Mouse (Mus musculus) stomach, embryonic 15.5 days (tissue): ENCODE results near the gene Cdh13. TPM values are rescaled to one million over a fixed set of nuclear protein-coding genes. Genes with fewer than 3 reads are reported as not detected.

Experiments
- ATAC-seq: fragments of 200-750 bp; cut with Nextera tagmentation; 2 replicates; pipeline ENCODE4 v1.8.0; 2017; ENCODE audit warnings: low read depth, moderate number of reproducible peaks, moderate TSS enrichment; ENCODE audit not compliant: insufficient read depth, low FRiP score
- H3K27ac ChIP-seq: fragments of 300-500 bp; sonication (generic); 2 replicates; pipeline ENCODE4 v1.5.1; 2015; ENCODE audit warnings: mild to moderate bottlenecking, inconsistent platforms
- H3K27me3 ChIP-seq: fragments of 300-500 bp; sonication (generic); replicated peaks from 2 replicates; pipeline ENCODE4 v1.6.1; 2015; ENCODE audit warnings: inconsistent platforms
- H3K36me3 ChIP-seq: fragments of 300-500 bp; sonication (generic); 2 replicates; pipeline ENCODE4 v1.6.1; 2015; ENCODE audit warnings: inconsistent platforms
- H3K4me1 ChIP-seq: fragments of 300-500 bp; sonication (generic); 2 replicates; pipeline ENCODE4 v1.6.1; 2015; ENCODE audit warnings: inconsistent platforms
- H3K4me2 ChIP-seq: fragments of 300-500 bp; sonication (generic); 2 replicates; pipeline ENCODE4 v1.6.1; 2015; ENCODE audit warnings: mild to moderate bottlenecking, inconsistent platforms
- H3K4me3 ChIP-seq: fragments of 300-500 bp; sonication (generic); replicated peaks from 2 replicates; pipeline ENCODE4 v1.5.1; 2015; ENCODE audit warnings: inconsistent platforms
- H3K9ac ChIP-seq: fragments of 300-500 bp; sonication (generic); 2 replicates; pipeline ENCODE4 v1.6.1; 2015; ENCODE audit warnings: inconsistent platforms
- H3K9me3 ChIP-seq: fragments of 300-500 bp; sonication (generic); 2 replicates; pipeline ENCODE4 v1.6.1; 2016; ENCODE audit warnings: inconsistent platforms
- WGBS: fragments of 180-500 bp; shearing (Covaris S2); methylation state at CpG from one replicate; pipeline ENCODE4 v1.1.7; 2015; 5-methylcytosine and 5-hydroxymethylcytosine counted together
- polyA plus RNA-seq: library from polyadenylated mRNA; unstranded; fragments of >200 nt; fragmentation: Nextera tagmentation; extraction: Ambion mirVana; gene quantifications from 2 replicates; pipeline ENCODE4 v1.2.1, GENCODE M21; 2015

The Cdh13 gene
- polyA plus RNA-seq, 1 experiment from 2014 or later: 12.1 TPM

GRCm38 (mm10) chr8:118357067-118357466, 73.5 kb downstream of the Cdh13 start:
- Histone ChIP-seq H3K4me1 (no peaks in the 10 kb centered on the region), H3K4me2 (no peak overlapping the region), H3K36me3 (no peaks in the 10 kb centered on the region), H3K9ac (no peak overlapping the region), H3K27ac (no peak overlapping the region), H3K9me3 (no peaks in the 10 kb centered on the region), H3K27me3 (no peaks in the 10 kb centered on the region), H3K4me3 (no peak overlapping the region)
- 95% methylated on average over 5 of the region's 5 CpGs for WGBS
- no peak for ATAC-seq

GRCm38 (mm10) chr8:118357596-118357995, 74.1 kb downstream of the Cdh13 start:
- WGBS: 89% methylated on average over 7 of the region's 7 CpGs

GRCm38 (mm10) chr8:118363781-118364180, 80.2 kb downstream of the Cdh13 start:
- 57% methylated on average over 3 of the region's 3 CpGs for WGBS
- H3K27ac ChIP-seq: no peak overlapping the region

More at GRCm38 (mm10) chr8:118357596-118357995, 74.1 kb downstream of the Cdh13 start:
- H3K27me3 ChIP-seq: no peaks in the 10 kb centered on the region
- no peaks in the 10 kb centered on the region for H3K36me3 ChIP-seq
- no peak for ATAC-seq
- no peak overlapping the region for H3K4me2 ChIP-seq
- no peaks in the 10 kb centered on the region for H3K9me3 ChIP-seq
- H3K27ac ChIP-seq: no peak overlapping the region
- no peak overlapping the region for H3K4me3 ChIP-seq
- H3K4me1 ChIP-seq: no peaks in the 10 kb centered on the region
- H3K9ac ChIP-seq: no peak overlapping the region

GRCm38 (mm10) chr8:118373092-118373491, 89.6 kb downstream of the Cdh13 start:
- Histone ChIP-seq H3K4me2 (no peak overlapping the region), H3K4me1 (0 out of 2 replicates have a peak, but pooled peaks cover 3% of the 10 kb centered on the region), H3K27me3 (no peaks in the 10 kb centered on the region), H3K4me3 (no peak overlapping the region), H3K9me3 (no peaks in the 10 kb centered on the region), H3K9ac (no peak overlapping the region), H3K36me3 (no peaks in the 10 kb centered on the region), H3K27ac (no peak overlapping the region)
- no peak for ATAC-seq
- 80% methylated on average over 3 of the region's 3 CpGs for WGBS

More at GRCm38 (mm10) chr8:118363781-118364180, 80.2 kb downstream of the Cdh13 start:
- H3K4me3 ChIP-seq: no peak overlapping the region
- no peak overlapping the region for H3K4me2 ChIP-seq
- H3K4me1 ChIP-seq: no peaks in the 10 kb centered on the region
- H3K9ac ChIP-seq: no peak overlapping the region
- H3K9me3 ChIP-seq: no peaks in the 10 kb centered on the region
- H3K36me3 ChIP-seq: no peaks in the 10 kb centered on the region
- H3K27me3 ChIP-seq: no peaks in the 10 kb centered on the region
- no peak for ATAC-seq

- H3K27me3 ChIP-seq: no peaks in the 10 kb centered on the region
- no peaks in the 10 kb centered on the region for H3K36me3 ChIP-seq
- H3K4me3 ChIP-seq: no peak overlapping the region
- no peaks in the 10 kb centered on the region for H3K9me3 ChIP-seq
- 49% methylated on average over 6 of the region's 6 CpGs for whole genome bisulfite sequencing
- H3K9ac ChIP-seq: no peak overlapping the region
- no peak overlapping the region for H3K4me2 ChIP-seq
- no peak for ATAC-seq
- 0 out of 2 replicates have a peak, but pooled peaks cover 3% of the 10 kb centered on the region for H3K4me1 ChIP-seq
- no peak overlapping the region for H3K27ac ChIP-seq
Measured at GRCm38 (mm10) chr8:118374738-118375137, 91.2 kb downstream of the Cdh13 start.

- H3K27me3 ChIP-seq: no peaks in the 10 kb centered on the region
- H3K36me3 ChIP-seq: no peaks in the 10 kb centered on the region
- WGBS: 46% methylated on average over 3 of the region's 3 CpGs
- no peaks in the 10 kb centered on the region for H3K9me3 ChIP-seq
- no peak overlapping the region for H3K9ac ChIP-seq
- 0 out of 2 replicates have a peak, but pooled peaks cover 3% of the 10 kb centered on the region for H3K4me1 ChIP-seq
- no peak overlapping the region for H3K27ac ChIP-seq
- H3K4me2 ChIP-seq: no peak overlapping the region
- ATAC-seq: no peak
- H3K4me3 ChIP-seq: no peak overlapping the region
Measured at GRCm38 (mm10) chr8:118376791-118377190, 93.3 kb downstream of the Cdh13 start.

GRCm38 (mm10) chr8:118378985-118379384, 95.5 kb downstream of the Cdh13 start:
- Histone ChIP-seq H3K27me3 (no peaks in the 10 kb centered on the region), H3K27ac (no peak overlapping the region), H3K4me3 (no peak overlapping the region), H3K36me3 (no peaks in the 10 kb centered on the region), H3K4me2 (no peak overlapping the region), H3K9me3 (no peaks in the 10 kb centered on the region), H3K9ac (no peak overlapping the region), H3K4me1 (0 out of 2 replicates have a peak, but pooled peaks cover 3% of the 10 kb centered on the region)
- no peak for ATAC-seq
- 84% methylated on average over 8 of the region's 8 CpGs for WGBS

GRCm38 (mm10) chr8:118379657-118380056, 96.1 kb downstream of the Cdh13 start:
- H3K36me3 ChIP-seq: no peaks in the 10 kb centered on the region
- no peak overlapping the region for H3K4me2 ChIP-seq
- H3K27me3 ChIP-seq: no peaks in the 10 kb centered on the region
- no peak overlapping the region for H3K4me3 ChIP-seq
- H3K9me3 ChIP-seq: no peaks in the 10 kb centered on the region
- H3K4me1 ChIP-seq: 0 out of 2 replicates have a peak, but pooled peaks cover 3% of the 10 kb centered on the region
- no peak for ATAC-seq
- WGBS: 63% methylated on average over 3 of the region's 3 CpGs
- no peak overlapping the region for H3K9ac ChIP-seq
- no peak overlapping the region for H3K27ac ChIP-seq

- WGBS: 77% methylated on average over 8 of the region's 8 CpGs
- Histone ChIP-seq H3K4me2 (no peak overlapping the region), H3K27ac (no peak overlapping the region), H3K9ac (no peak overlapping the region), H3K36me3 (no peaks in the 10 kb centered on the region), H3K4me3 (no peak overlapping the region), H3K9me3 (no peaks in the 10 kb centered on the region), H3K4me1 (0 out of 2 replicates have a peak, but pooled peaks cover 3% of the 10 kb centered on the region), H3K27me3 (no peaks in the 10 kb centered on the region)
- no peak for ATAC-seq
Measured at GRCm38 (mm10) chr8:118380058-118380457, 96.5 kb downstream of the Cdh13 start.

- no peak for ATAC-seq
- no peak overlapping the region for H3K27ac ChIP-seq
- H3K9me3 ChIP-seq: no peaks in the 10 kb centered on the region
- H3K4me2 ChIP-seq: no peak overlapping the region
- no peak overlapping the region for H3K9ac ChIP-seq
- WGBS: 83% methylated on average over 9 of the region's 9 CpGs
- H3K27me3 ChIP-seq: no peaks in the 10 kb centered on the region
- no peaks in the 10 kb centered on the region for H3K36me3 ChIP-seq
- H3K4me1 ChIP-seq: no peaks in the 10 kb centered on the region
- H3K4me3 ChIP-seq: no peak overlapping the region
Measured at GRCm38 (mm10) chr8:118380782-118381181, 97.2 kb downstream of the Cdh13 start.

GRCm38 (mm10) chr8:118381641-118382040, 98.1 kb downstream of the Cdh13 start:
- WGBS: 88% methylated on average over 7 of the region's 7 CpGs
- Histone ChIP-seq H3K4me3 (no peak overlapping the region), H3K9ac (no peak overlapping the region), H3K27me3 (no peaks in the 10 kb centered on the region), H3K9me3 (no peaks in the 10 kb centered on the region), H3K27ac (no peak overlapping the region), H3K4me2 (no peak overlapping the region), H3K36me3 (no peaks in the 10 kb centered on the region), H3K4me1 (no peaks in the 10 kb centered on the region)
- no peak for ATAC-seq

- Histone ChIP-seq H3K4me1 (no peaks in the 10 kb centered on the region), H3K9me3 (no peaks in the 10 kb centered on the region), H3K36me3 (no peaks in the 10 kb centered on the region), H3K4me3 (no peak overlapping the region), H3K9ac (no peak overlapping the region), H3K27me3 (no peaks in the 10 kb centered on the region), H3K27ac (no peak overlapping the region), H3K4me2 (no peak overlapping the region)
- 80% methylated on average over 5 of the region's 5 CpGs for WGBS
- no peak for ATAC-seq
Measured at GRCm38 (mm10) chr8:118384314-118384713, 100.8 kb downstream of the Cdh13 start.

GRCm38 (mm10) chr8:118389456-118389855, 105.9 kb downstream of the Cdh13 start:
- WGBS: 69% methylated on average over 3 of the region's 3 CpGs
- no peak overlapping the region for H3K27ac ChIP-seq
- H3K9me3 ChIP-seq: no peaks in the 10 kb centered on the region
- H3K9ac ChIP-seq: no peak overlapping the region
- no peaks in the 10 kb centered on the region for H3K4me1 ChIP-seq
- H3K4me3 ChIP-seq: no peak overlapping the region
- H3K36me3 ChIP-seq: no peaks in the 10 kb centered on the region
- no peak for ATAC-seq
- H3K4me2 ChIP-seq: no peak overlapping the region
- H3K27me3 ChIP-seq: no peaks in the 10 kb centered on the region
